In the genomic region with DNA sequence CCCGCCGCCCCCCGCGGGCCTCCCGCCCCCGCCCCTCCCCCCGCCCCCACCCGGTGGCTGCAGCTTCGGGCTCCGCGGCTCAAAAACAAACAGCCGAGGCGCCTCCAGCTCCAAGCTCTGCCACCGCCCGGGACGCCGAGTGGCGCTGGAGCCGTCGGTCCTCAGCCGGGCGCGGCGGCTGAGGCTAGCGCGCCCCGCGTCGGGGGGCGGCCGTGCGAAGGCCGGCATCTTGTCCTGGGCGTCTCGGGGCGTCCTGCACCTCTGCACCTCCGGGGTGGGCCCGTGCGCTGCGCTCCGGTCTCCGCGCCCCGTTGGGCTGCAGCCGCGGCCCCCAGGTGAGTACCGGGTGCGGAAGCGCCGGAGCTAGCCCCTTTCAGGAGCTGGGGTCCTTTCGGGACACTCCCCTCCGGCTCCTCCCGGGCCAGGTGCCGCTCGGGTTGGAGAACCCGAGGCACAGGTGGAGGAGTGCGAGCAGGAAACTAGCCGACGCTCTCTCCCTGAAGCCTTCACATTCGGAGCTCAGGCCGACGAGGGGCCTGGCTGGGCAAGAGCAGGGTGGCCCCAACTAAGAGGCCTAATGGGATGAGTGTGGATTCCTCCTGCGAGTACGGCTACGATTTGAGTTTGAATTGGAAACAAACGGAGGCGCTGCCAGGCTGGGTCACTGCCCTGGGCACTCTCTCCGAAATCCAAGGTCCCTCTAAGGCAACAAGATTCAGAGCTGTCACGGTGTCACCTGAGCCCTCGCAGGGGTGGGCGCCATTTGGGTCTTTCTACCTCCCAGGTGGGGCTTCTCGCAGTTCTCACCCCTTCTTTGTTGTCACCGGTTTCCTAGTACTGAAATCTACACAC, we compare ENCODE assay signal across 7 mouse cellular contexts. TPM values are rescaled to one million over a fixed set of nuclear protein-coding genes. Genes with fewer than 3 reads are reported as not detected.
DNase-seq lines count a peak whose midpoint lies in the region; ATAC-seq and TF ChIP-seq lines count a peak whose summit lies in the region.

No protein-coding gene starts in this region.

- ATAC-seq in embryonic facial prominence, embryonic 11.5 days (replicated peaks; ENCODE audit: insufficient number of reproducible peaks, low FRiP score, low TSS enrichment, low read depth) = no peak
- ATAC-seq in hindbrain, embryonic 14.5 days (ENCODE audit: low FRiP score) = no peak
- no peak for ATAC-seq in midbrain, embryonic 11.5 days (ENCODE audit: low FRiP score)

- H3K27me3 ChIP-seq in embryonic facial prominence, embryonic 11.5 days (ENCODE audit: control insufficient read depth, insufficient read depth, low read length) = peaks cover 37% of the 10 kb centered on the region
- peaks cover 89% of the 10 kb centered on the region for H3K27me3 ChIP-seq in hindbrain, embryonic 14.5 days (ENCODE audit: control insufficient read depth, insufficient read depth, low read length)
- H3K27me3 ChIP-seq in midbrain, embryonic 11.5 days (ENCODE audit: control insufficient read depth, insufficient read depth, low read length) = peaks cover 93% of the 10 kb centered on the region
- H3K27me3 ChIP-seq in cerebellum, adult 2 months (ENCODE audit: control insufficient read depth, insufficient read depth, low read length) = peaks cover 5% of the 10 kb centered on the region; the same call in 1 of the 2 replicates

- H3K9me3 ChIP-seq in embryonic facial prominence, embryonic 11.5 days (replicated peaks; ENCODE audit: control insufficient read depth, low read length) = no peaks in the 10 kb centered on the region
- H3K9me3 ChIP-seq in hindbrain, embryonic 14.5 days (ENCODE audit: control insufficient read depth, low read length) = no peaks in the 10 kb centered on the region
- H3K9me3 ChIP-seq in midbrain, embryonic 11.5 days (ENCODE audit: control insufficient read depth, low read length) = no peaks in the 10 kb centered on the region

- peak overlapping the region; percentile 96 for H3K4me2 ChIP-seq in embryonic facial prominence, embryonic 11.5 days (ENCODE audit: low read depth, low read length)
- peak overlapping the region; percentile 57 for H3K4me2 ChIP-seq in hindbrain, embryonic 14.5 days (replicated peaks)
- H3K4me2 ChIP-seq in midbrain, embryonic 11.5 days = peak overlapping the region; percentile 90

- under 1% methylated on average over 49 of the region's 73 CpGs for WGBS in embryonic facial prominence, embryonic 11.5 days
- 1% methylated on average over 49 of the region's 73 CpGs for WGBS in hindbrain, embryonic 14.5 days
- 1% methylated on average over 55 of the region's 73 CpGs for WGBS in midbrain, embryonic 11.5 days
- WGBS in cerebellum, adult 2 months = 2% methylated on average over 61 of the region's 73 CpGs

- TF ChIP-seq POLR2A in cerebellum, adult 2 months (IDR thresholded peaks at IDR 0.05; ENCODE audit: borderline replicate concordance, insufficient read depth, low read length) = no peak

- no peak for TF ChIP-seq CTCF in cerebellum, adult 2 months (IDR thresholded peaks at IDR 0.05; ENCODE audit: borderline replicate concordance, insufficient read depth, low read depth, low read length)

- H3K4me3 ChIP-seq in embryonic facial prominence, embryonic 11.5 days (ENCODE audit: low read depth, low read length) = peak overlapping the region; percentile 79
- peak overlapping the region; percentile 43 for H3K4me3 ChIP-seq in hindbrain, embryonic 14.5 days (replicated peaks; ENCODE audit: low read length)
- peak overlapping the region; percentile 58 for H3K4me3 ChIP-seq in midbrain, embryonic 11.5 days (ENCODE audit: low read depth, low read length)
- no peak overlapping the region for H3K4me3 ChIP-seq in cerebellum, adult 2 months (replicated peaks; ENCODE audit: insufficient read depth, low read depth, low read length)

- H3K36me3 ChIP-seq in embryonic facial prominence, embryonic 11.5 days (replicated peaks; ENCODE audit: control insufficient read depth, insufficient read depth, low read depth, low read length) = no peaks in the 10 kb centered on the region
- no peaks in the 10 kb centered on the region for H3K36me3 ChIP-seq in hindbrain, embryonic 14.5 days (replicated peaks; ENCODE audit: control insufficient read depth, insufficient read depth)
- H3K36me3 ChIP-seq in midbrain, embryonic 11.5 days (ENCODE audit: control insufficient read depth, insufficient read depth, low read length) = no peaks in the 10 kb centered on the region

- DNase-seq in R1 (ENCODE audit: low read depth, low spot score) = peak; percentile 39
- peak; percentile 50 for DNase-seq in embryonic facial prominence, embryonic 11.5 days (ENCODE audit: low spot score)
- DNase-seq in hindbrain, embryonic 14.5 days (ENCODE audit: low spot score) = no peak
- DNase-seq in midbrain, embryonic 11.5 days (ENCODE audit: low spot score, missing footprints) = peak; percentile 95
- no peak for DNase-seq in cerebellum, adult 2 months
- no peak for DNase-seq in c-Kit-positive CD71-positive TER-119-positive erythroid progenitor cells, embryonic 14.5 days (ENCODE audit: low spot score)
- DNase-seq in right cerebral cortex, postnatal 36 days (ENCODE audit: low spot score in 2 of 2) = no peak

- H3K27ac ChIP-seq in embryonic facial prominence, embryonic 11.5 days (replicated peaks; ENCODE audit: low read depth, low read length) = peak overlapping the region; percentile 97
- H3K27ac ChIP-seq in hindbrain, embryonic 14.5 days = peak overlapping the region; percentile 85
- no peak overlapping the region for H3K27ac ChIP-seq in midbrain, embryonic 11.5 days (ENCODE audit: low read depth, low read length)
- no peak overlapping the region for H3K27ac ChIP-seq in cerebellum, adult 2 months (ENCODE audit: insufficient read depth, low read length)

- H3K9ac ChIP-seq in embryonic facial prominence, embryonic 11.5 days (replicated peaks; ENCODE audit: low read length) = peak overlapping the region; percentile 94
- H3K9ac ChIP-seq in hindbrain, embryonic 14.5 days = peak overlapping the region; percentile 63
- peak overlapping the region; percentile 84 for H3K9ac ChIP-seq in midbrain, embryonic 11.5 days (ENCODE audit: low read length)

- H3K4me1 ChIP-seq in embryonic facial prominence, embryonic 11.5 days (ENCODE audit: control insufficient read depth, insufficient read depth, low read length) = peaks cover 19% of the 10 kb centered on the region
- H3K4me1 ChIP-seq in hindbrain, embryonic 14.5 days (replicated peaks; ENCODE audit: control insufficient read depth, insufficient read depth, low read length) = peaks cover 9% of the 10 kb centered on the region; the same call in 1 of the 2 replicates
- H3K4me1 ChIP-seq in midbrain, embryonic 11.5 days (ENCODE audit: control insufficient read depth, insufficient read depth, low read length) = peaks cover 34% of the 10 kb centered on the region
- no peaks in the 10 kb centered on the region for H3K4me1 ChIP-seq in cerebellum, adult 2 months (ENCODE audit: control insufficient read depth, insufficient read depth, low read length)

RNA-seq across cellular contexts. Expression of a gene that starts 1.0 kb away (rescaled TPM):
- 22.3 and 28.3 TPM in 2 replicates for polyA plus RNA-seq in embryonic facial prominence, embryonic 11.5 days (2014; fragmentation: Nextera tagmentation; extraction: Ambion mirVana)
- polyA plus RNA-seq in hindbrain, embryonic 14.5 days (2014; fragmentation: Nextera tagmentation; extraction: Ambion mirVana) = 13.2 and 15.6 TPM in 2 replicates
- 6.6 and 8.0 TPM in 2 replicates for polyA plus RNA-seq in midbrain, embryonic 11.5 days (2014; fragmentation: Nextera tagmentation; extraction: Ambion mirVana)
- polyA plus RNA-seq in cerebellum, adult 2 months (2012; rRNA removed) = 4.9 and 6.0 TPM in 2 replicates

RNA-seq across cellular contexts. Expression of a gene that starts 30.0 kb away (rescaled TPM):
- polyA plus RNA-seq in embryonic facial prominence, embryonic 11.5 days (2014; fragmentation: Nextera tagmentation; extraction: Ambion mirVana) = not detected in 2 replicates
- not detected in 2 replicates for polyA plus RNA-seq in hindbrain, embryonic 14.5 days (2014; fragmentation: Nextera tagmentation; extraction: Ambion mirVana)
- polyA plus RNA-seq in midbrain, embryonic 11.5 days (2014; fragmentation: Nextera tagmentation; extraction: Ambion mirVana) = not detected in 2 replicates
- polyA plus RNA-seq in cerebellum, adult 2 months (2012; rRNA removed) = not detected in 2 replicates

Comparison
In these comparisons a context has a peak if more than half of its experiments do, and no peak if none do; other contexts are left out.
1. DNase-seq: peak in R1 (single experiment), embryonic facial prominence, embryonic 11.5 days (single experiment) and midbrain, embryonic 11.5 days (single experiment); none in hindbrain, embryonic 14.5 days (single experiment), cerebellum, adult 2 months (0 of 2), c-Kit-positive CD71-positive TER-119-positive erythroid progenitor cells, embryonic 14.5 days (single experiment) and right cerebral cortex, postnatal 36 days (0 of 2).
2. H3K27ac ChIP-seq: peak in embryonic facial prominence, embryonic 11.5 days (single experiment) and hindbrain, embryonic 14.5 days (single experiment); none in midbrain, embryonic 11.5 days (single experiment) and cerebellum, adult 2 months (single experiment).
3. Peak in every context shown above with its lines, with median percentiles within 50 percentile points of each other: H3K4me2 ChIP-seq and H3K9ac ChIP-seq.